Mouse (Mus musculus) heart, embryonic 15.5 days (tissue): ENCODE results near the gene Efcab6. TPM values are rescaled to one million over a fixed set of nuclear protein-coding genes. Genes with fewer than 3 reads are reported as not detected.

Experiments used
- ATAC-seq: fragments of 200-750 bp; cut with Nextera tagmentation; replicated peaks from 2 replicates; pipeline ENCODE4 v1.8.0; 2017; ENCODE audit warnings: low read depth, moderate TSS enrichment; ENCODE audit not compliant: insufficient number of reproducible peaks, insufficient read depth, low FRiP score
- H3K27ac ChIP-seq: fragments of 300-500 bp; sonication (generic); 2 replicates; pipeline ENCODE4 v1.5.1; 2015; ENCODE audit warnings: mild to moderate bottlenecking, inconsistent platforms
- H3K27me3 ChIP-seq: fragments of 300-500 bp; sonication (generic); 2 replicates; pipeline ENCODE4 v1.6.1; 2015; ENCODE audit warnings: inconsistent platforms
- H3K36me3 ChIP-seq: fragments of 300-500 bp; sonication (generic); 2 replicates; pipeline ENCODE4 v1.6.1; 2015; ENCODE audit warnings: mild to moderate bottlenecking, inconsistent platforms
- H3K4me1 ChIP-seq: fragments of 300-500 bp; sonication (generic); replicated peaks from 2 replicates; pipeline ENCODE4 v1.6.1; 2015; ENCODE audit warnings: inconsistent platforms
- H3K4me2 ChIP-seq: fragments of 300-500 bp; sonication (generic); 2 replicates; pipeline ENCODE4 v1.6.1; 2015; ENCODE audit warnings: inconsistent platforms, mild to moderate bottlenecking, moderate library complexity
- H3K4me3 ChIP-seq: fragments of 300-500 bp; sonication (generic); 2 replicates; pipeline ENCODE4 v1.5.1; 2015; ENCODE audit warnings: mild to moderate bottlenecking, inconsistent platforms
- H3K9ac ChIP-seq: fragments of 300-500 bp; sonication (generic); 2 replicates; pipeline ENCODE4 v1.6.1; 2015; ENCODE audit warnings: mild to moderate bottlenecking, inconsistent platforms
- H3K9me3 ChIP-seq: fragments of 300-500 bp; sonication (generic); replicated peaks from 2 replicates; pipeline ENCODE4 v1.6.1; 2016; ENCODE audit warnings: inconsistent platforms
- WGBS: fragments of 180-500 bp; shearing (Covaris S2); methylation state at CpG from one replicate; pipeline ENCODE4 v1.1.7; 2015; ENCODE audit warnings: mixed read lengths; 5-methylcytosine and 5-hydroxymethylcytosine counted together
- polyA plus RNA-seq: library from polyadenylated mRNA; unstranded; fragments of >200 nt; fragmentation: Nextera tagmentation; extraction: Ambion mirVana; gene quantifications from 2 replicates; pipeline ENCODE4 v1.2.1, GENCODE M21; 2015

Efcab6 gene
- polyA plus RNA-seq, 1 experiment from 2014 or later, result 0.24 TPM

GRCm38 (mm10) chr15:84080069-84080468, 14.9 kb upstream of the Efcab6 start:
- no peak overlapping the region for H3K4me2 ChIP-seq
- no peak overlapping the region for H3K4me3 ChIP-seq
- no peaks in the 10 kb centered on the region for H3K4me1 ChIP-seq
- ATAC-seq, result no peak
- H3K27me3 ChIP-seq, result peaks cover 35% of the 10 kb centered on the region
- WGBS, result 36% methylated on average over 7 of the region's 7 CpGs
- no peaks in the 10 kb centered on the region for H3K36me3 ChIP-seq
- no peaks in the 10 kb centered on the region for H3K9me3 ChIP-seq
- H3K27ac ChIP-seq, result no peak overlapping the region
- H3K9ac ChIP-seq, result no peak overlapping the region

- Histone ChIP-seq H3K4me2 (no peak overlapping the region), H3K4me3 (no peak overlapping the region), H3K27ac (no peak overlapping the region), H3K9me3 (no peaks in the 10 kb centered on the region), H3K36me3 (no peaks in the 10 kb centered on the region), H3K4me1 (no peaks in the 10 kb centered on the region), H3K27me3 (peaks cover 40% of the 10 kb centered on the region), H3K9ac (no peak overlapping the region)
- 57% methylated on average over 2 of the region's 2 CpGs for WGBS
- no peak for ATAC-seq
Observed at GRCm38 (mm10) chr15:84079519-84079918, 14.3 kb upstream of the Efcab6 start.

GRCm38 (mm10) chr15:84078667-84079066, 13.5 kb upstream of the Efcab6 start:
- ATAC-seq, result no peak
- H3K9me3 ChIP-seq, result no peaks in the 10 kb centered on the region
- H3K4me1 ChIP-seq, result no peaks in the 10 kb centered on the region
- peaks cover 46% of the 10 kb centered on the region for H3K27me3 ChIP-seq
- no peak overlapping the region for H3K27ac ChIP-seq
- H3K9ac ChIP-seq, result no peak overlapping the region
- H3K4me2 ChIP-seq, result no peak overlapping the region
- H3K4me3 ChIP-seq, result no peak overlapping the region
- WGBS, result 79% methylated on average over 13 of the region's 13 CpGs
- no peaks in the 10 kb centered on the region for H3K36me3 ChIP-seq

GRCm38 (mm10) chr15:84077151-84077550, 12.0 kb upstream of the Efcab6 start:
- no peak overlapping the region for H3K27ac ChIP-seq
- H3K36me3 ChIP-seq, result no peaks in the 10 kb centered on the region
- WGBS, result 54% methylated on average over 17 of the region's 17 CpGs
- ATAC-seq, result no peak
- no peaks in the 10 kb centered on the region for H3K4me1 ChIP-seq
- no peak overlapping the region for H3K4me2 ChIP-seq
- H3K27me3 ChIP-seq, result peaks cover 58% of the 10 kb centered on the region
- no peaks in the 10 kb centered on the region for H3K9me3 ChIP-seq
- no peak overlapping the region for H3K9ac ChIP-seq
- H3K4me3 ChIP-seq, result no peak overlapping the region

- Histone ChIP-seq H3K4me3 (no peak overlapping the region), H3K4me2 (no peak overlapping the region), H3K9me3 (no peaks in the 10 kb centered on the region), H3K4me1 (no peaks in the 10 kb centered on the region), H3K27ac (no peak overlapping the region), H3K36me3 (no peaks in the 10 kb centered on the region), H3K27me3 (peaks cover 76% of the 10 kb centered on the region), H3K9ac (no peak overlapping the region)
- no peak for ATAC-seq
- WGBS, result 13% methylated on average over 17 of the region's 17 CpGs
Observed at GRCm38 (mm10) chr15:84074705-84075185, 9.6 kb upstream of the Efcab6 start.

GRCm38 (mm10) chr15:84073911-84074704, 8.9 kb upstream of the Efcab6 start:
- WGBS, result 9% methylated on average over 15 of the region's 15 CpGs
- ATAC-seq, result no peak

GRCm38 (mm10) chr15:84073058-84073457, 7.9 kb upstream of the Efcab6 start:
- Histone ChIP-seq H3K36me3 (no peaks in the 10 kb centered on the region), H3K4me1 (no peaks in the 10 kb centered on the region), H3K4me2 (no peak overlapping the region), H3K4me3 (no peak overlapping the region), H3K27me3 (peaks cover 87% of the 10 kb centered on the region), H3K27ac (no peak overlapping the region), H3K9me3 (no peaks in the 10 kb centered on the region), H3K9ac (no peak overlapping the region)
- ATAC-seq, result no peak
- 20% methylated on average over 8 of the region's 8 CpGs for WGBS

More at GRCm38 (mm10) chr15:84073911-84074704, 8.9 kb upstream of the Efcab6 start:
- Histone ChIP-seq H3K9ac (no peak overlapping the region), H3K4me3 (no peak overlapping the region), H3K4me1 (no peaks in the 10 kb centered on the region), H3K9me3 (no peaks in the 10 kb centered on the region), H3K4me2 (no peak overlapping the region), H3K36me3 (no peaks in the 10 kb centered on the region), H3K27me3 (peaks cover 82% of the 10 kb centered on the region), H3K27ac (no peak overlapping the region)

- 28% methylated on average over 7 of the region's 7 CpGs for WGBS
Observed at GRCm38 (mm10) chr15:84072226-84072625, 7.0 kb upstream of the Efcab6 start.

GRCm38 (mm10) chr15:84070116-84070676, 5.0 kb upstream of the Efcab6 start:
- Histone ChIP-seq H3K36me3 (no peaks in the 10 kb centered on the region), H3K9ac (no peak overlapping the region), H3K9me3 (no peaks in the 10 kb centered on the region), H3K4me2 (no peak overlapping the region), H3K27ac (no peak overlapping the region), H3K27me3 (peaks cover 90% of the 10 kb centered on the region), H3K4me3 (no peak overlapping the region), H3K4me1 (peaks cover under 1% of the 10 kb centered on the region)
- no peak for ATAC-seq
- 3% methylated on average over 13 of the region's 13 CpGs for WGBS

More at GRCm38 (mm10) chr15:84072226-84072625, 7.0 kb upstream of the Efcab6 start:
- H3K9ac ChIP-seq, result no peak overlapping the region
- H3K4me2 ChIP-seq, result no peak overlapping the region
- no peak overlapping the region for H3K4me3 ChIP-seq
- no peak overlapping the region for H3K27ac ChIP-seq
- no peaks in the 10 kb centered on the region for H3K9me3 ChIP-seq
- H3K36me3 ChIP-seq, result no peaks in the 10 kb centered on the region
- no peaks in the 10 kb centered on the region for H3K4me1 ChIP-seq
- ATAC-seq, result no peak
- H3K27me3 ChIP-seq, result peaks cover 92% of the 10 kb centered on the region

- Histone ChIP-seq H3K4me1 (peaks cover 4% of the 10 kb centered on the region), H3K36me3 (no peaks in the 10 kb centered on the region), H3K27ac (no peak overlapping the region), H3K4me3 (no peak overlapping the region), H3K4me2 (no peak overlapping the region), H3K27me3 (peaks cover 89% of the 10 kb centered on the region), H3K9ac (no peak overlapping the region), H3K9me3 (no peaks in the 10 kb centered on the region)
- ATAC-seq, result no peak
- 7% methylated on average over 16 of the region's 16 CpGs for WGBS
Observed at GRCm38 (mm10) chr15:84069455-84070050, 4.4 kb upstream of the Efcab6 start.

- H3K36me3 ChIP-seq, result no peaks in the 10 kb centered on the region
- peaks cover 68% of the 10 kb centered on the region for H3K27me3 ChIP-seq
- H3K9ac ChIP-seq, result no peak overlapping the region
- H3K9me3 ChIP-seq, result no peaks in the 10 kb centered on the region
- 67% methylated on average over 4 of the region's 4 CpGs for WGBS
- peaks cover 4% of the 10 kb centered on the region for H3K4me1 ChIP-seq
- no peak overlapping the region for H3K4me3 ChIP-seq
- H3K27ac ChIP-seq, result no peak overlapping the region
- no peak for ATAC-seq
- no peak overlapping the region for H3K4me2 ChIP-seq
Observed at GRCm38 (mm10) chr15:84065701-84066100, 522 bp upstream of the Efcab6 start.
